Mouse (Mus musculus) thymus, adult 2 months (tissue): ENCODE data around the gene Hrh2.

Source experiments
- CTCF ChIP-seq: fragments of 200-500 bp; IDR thresholded peaks from 2 replicates; pipeline ENCODE4 v1.5.1; 2012; ENCODE audit warnings: mild to moderate bottlenecking, control low read depth, low read length, moderate library complexity, borderline replicate concordance; ENCODE audit not compliant: control insufficient read depth, poor library complexity, insufficient read depth; ENCODE audit errors: extremely low read depth
- POLR2A ChIP-seq: fragments of 200-500 bp; IDR thresholded peaks from 2 replicates; pipeline ENCODE4 v1.6.1; 2012; ENCODE audit warnings: mild to moderate bottlenecking, low read length, control low read depth, moderate library complexity; ENCODE audit not compliant: control insufficient read depth, poor library complexity, insufficient read depth; ENCODE audit errors: extremely low read depth

- TF ChIP-seq POLR2A (no peak), CTCF (no peak)
Measured at GRCm38 (mm10) chr13:54237512-54237911, 45.6 kb downstream of the Hrh2 start.
